Mouse (Mus musculus) heart, embryonic 11.5 days (tissue): ENCODE data around the gene Epn2. TPM values are rescaled to one million over a fixed set of nuclear protein-coding genes. Genes with fewer than 3 reads are reported as not detected.

Source experiments
- ATAC-seq: fragments of 200-750 bp; cut with Nextera tagmentation; replicated peaks from 2 replicates; pipeline ENCODE4 v1.8.0; 2017; ENCODE audit warnings: moderate library complexity; ENCODE audit not compliant: insufficient number of reproducible peaks, low FRiP score, low TSS enrichment
- H3K27ac ChIP-seq: fragments of 300-500 bp; sonication (generic); 2 replicates; pipeline ENCODE4 v1.5.1; 2014; ENCODE audit warnings: mild to moderate bottlenecking, low read depth, low read length
- H3K27me3 ChIP-seq: fragments of 300-500 bp; sonication (generic); 2 replicates; pipeline ENCODE4 v1.6.1; 2014; ENCODE audit warnings: mild to moderate bottlenecking, low read length, mixed read lengths; ENCODE audit not compliant: control insufficient read depth, insufficient read depth
- H3K36me3 ChIP-seq: fragments of 300-500 bp; sonication (generic); 2 replicates; pipeline ENCODE4 v1.6.1; 2014; ENCODE audit warnings: mild to moderate bottlenecking, low read length, moderate library complexity, mixed read lengths; ENCODE audit not compliant: control insufficient read depth, insufficient read depth
- H3K4me1 ChIP-seq: fragments of 300-500 bp; sonication (generic); 2 replicates; pipeline ENCODE4 v1.6.1; 2014; ENCODE audit warnings: low read length; ENCODE audit not compliant: control insufficient read depth, insufficient read depth
- H3K4me2 ChIP-seq: fragments of 300-500 bp; sonication (generic); 2 replicates; pipeline ENCODE4 v1.6.1; 2014; ENCODE audit warnings: mild to moderate bottlenecking, moderate library complexity
- H3K4me3 ChIP-seq: fragments of 300-500 bp; sonication (generic); 2 replicates; pipeline ENCODE4 v1.5.1; 2014; ENCODE audit warnings: low read depth, low read length
- H3K9ac ChIP-seq: fragments of 300-500 bp; sonication (generic); 2 replicates; pipeline ENCODE4 v1.6.1; 2014; ENCODE audit warnings: mild to moderate bottlenecking, low read depth, low read length, moderate library complexity
- H3K9me3 ChIP-seq: fragments of 300-500 bp; sonication (generic); replicated peaks from 2 replicates; pipeline ENCODE4 v1.6.1; 2016; ENCODE audit warnings: low read length; ENCODE audit not compliant: control insufficient read depth
- WGBS: fragments of 180-500 bp; shearing (Covaris S2); extraction: QIAGEN DNeasy Blood & Tissue Kit; methylation state at CpG from one replicate; pipeline ENCODE4 v1.1.7; 2014; ENCODE audit not compliant: insufficient replicate concordance; 5-methylcytosine and 5-hydroxymethylcytosine counted together
- polyA plus RNA-seq: library from polyadenylated mRNA; unstranded; fragments of >200 nt; fragmentation: Nextera tagmentation; extraction: Ambion mirVana; gene quantifications from 2 replicates; pipeline ENCODE4 v1.2.1, GENCODE M21; 2014

The Epn2 gene
- polyA plus RNA-seq, 1 experiment from 2014 or later = 23.3 TPM

DNA sequence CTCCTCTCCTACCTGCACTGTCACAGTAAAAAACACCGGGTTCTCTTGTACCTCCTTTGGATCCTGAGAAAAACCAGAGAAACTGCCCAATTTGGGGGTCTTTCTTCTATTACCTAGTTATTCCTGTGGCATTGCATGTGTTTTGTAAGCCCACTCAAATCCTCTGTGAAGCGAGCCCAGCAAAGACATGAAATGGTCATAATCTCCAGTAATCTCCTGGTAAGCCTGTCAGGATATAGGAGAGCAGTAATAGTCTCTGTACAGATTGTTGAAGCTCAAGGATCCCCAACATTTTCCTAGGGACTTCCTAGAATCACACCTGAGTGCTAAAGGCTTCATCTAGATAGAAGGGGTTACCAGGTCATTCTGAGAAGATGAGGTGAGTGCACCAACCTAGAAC, 38.4 kb downstream of the Epn2 start:
- no peaks in the 10 kb centered on the region for H3K27me3 ChIP-seq
- WGBS = 84% methylated on average over 2 of the region's 2 CpGs

DNA sequence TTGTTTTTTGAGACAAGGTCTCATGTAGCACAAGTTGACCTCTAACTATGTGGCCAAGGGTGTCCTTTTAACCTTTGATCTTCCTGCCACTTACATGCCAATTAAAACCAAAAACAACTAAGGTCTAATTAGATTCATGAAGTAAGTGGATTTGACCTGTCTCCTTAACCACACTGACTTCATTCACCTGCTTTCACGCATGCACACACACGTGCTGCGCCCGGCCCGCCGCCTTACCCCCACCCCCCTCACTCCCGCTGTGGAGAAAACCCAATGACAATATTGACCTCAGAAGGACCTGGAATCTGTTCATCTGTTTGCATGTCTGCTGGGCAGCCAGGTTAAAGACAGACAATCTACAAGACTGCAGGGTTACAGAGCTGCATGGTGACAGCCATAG, 38.8 kb downstream of the Epn2 start:
- Histone ChIP-seq H3K9me3 (no peaks in the 10 kb centered on the region), H3K27ac (no peak overlapping the region), H3K4me3 (no peak overlapping the region), H3K9ac (no peak overlapping the region), H3K4me2 (no peak overlapping the region), H3K4me1 (peaks cover 11% of the 10 kb centered on the region; the same call in 1 of the 2 replicates), H3K36me3 (peaks cover 4% of the 10 kb centered on the region; the same call in 1 of the 2 replicates), H3K27me3 (no peaks in the 10 kb centered on the region)
- 86% methylated on average over 7 of the region's 7 CpGs for WGBS
- ATAC-seq = no peak

More for the DNA sequence above, 38.4 kb downstream of the Epn2 start:
- no peak overlapping the region for H3K9ac ChIP-seq
- peaks cover 4% of the 10 kb centered on the region; the same call in 1 of the 2 replicates for H3K36me3 ChIP-seq
- H3K9me3 ChIP-seq = no peaks in the 10 kb centered on the region
- no peak overlapping the region for H3K4me3 ChIP-seq
- no peak overlapping the region for H3K27ac ChIP-seq
- H3K4me1 ChIP-seq = peaks cover 11% of the 10 kb centered on the region; the same call in 1 of the 2 replicates
- H3K4me2 ChIP-seq = no peak overlapping the region
- no peak for ATAC-seq

DNA sequence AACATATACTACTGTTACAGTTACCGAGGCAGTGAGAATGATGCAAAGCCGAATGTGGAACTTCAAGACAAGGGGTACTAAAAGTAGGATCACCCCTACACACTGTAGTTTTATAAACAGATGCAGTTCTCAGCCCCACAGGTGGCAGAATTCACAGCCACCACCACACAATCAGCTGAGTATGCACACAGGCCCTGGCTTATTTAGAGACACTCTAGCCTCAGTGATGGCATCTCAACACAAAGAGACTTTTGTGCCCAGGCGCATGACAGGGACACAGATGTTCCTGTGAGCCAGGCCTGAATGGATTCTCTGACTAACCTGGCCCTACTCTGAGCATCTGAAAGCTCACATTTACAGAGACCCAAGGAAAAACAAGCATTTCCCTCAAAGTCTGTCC, 42.1 kb downstream of the Epn2 start:
- Histone ChIP-seq H3K36me3 (peaks cover 4% of the 10 kb centered on the region; the same call in 1 of the 2 replicates), H3K4me1 (peaks cover 8% of the 10 kb centered on the region; the same call in 1 of the 2 replicates), H3K4me3 (no peak overlapping the region), H3K9me3 (no peaks in the 10 kb centered on the region), H3K9ac (no peak overlapping the region), H3K27ac (no peak overlapping the region), H3K4me2 (no peak overlapping the region), H3K27me3 (no peaks in the 10 kb centered on the region)
- no peak for ATAC-seq
- 73% methylated on average over 3 of the region's 3 CpGs for WGBS

DNA sequence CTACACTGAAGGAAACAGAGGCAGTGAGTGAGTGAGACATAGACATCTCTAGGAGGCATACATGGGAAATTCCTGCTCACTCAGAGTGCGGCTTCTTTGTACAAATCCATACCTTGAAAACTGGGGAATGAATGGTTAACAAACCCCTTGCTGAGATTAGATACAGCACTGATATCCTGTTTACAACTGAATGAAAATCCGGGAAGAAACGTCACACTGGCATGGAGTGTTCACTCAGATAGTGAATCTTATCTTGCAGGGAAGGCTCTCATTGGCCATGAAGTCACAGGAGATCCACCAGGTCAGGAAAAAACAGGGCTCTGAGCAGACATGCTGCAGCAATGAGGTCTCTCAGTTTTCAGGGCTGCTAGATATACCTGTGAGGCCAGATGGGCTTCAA, 42.5 kb downstream of the Epn2 start:
- Histone ChIP-seq H3K36me3 (peaks cover 4% of the 10 kb centered on the region; the same call in 1 of the 2 replicates), H3K9ac (no peak overlapping the region), H3K27me3 (no peaks in the 10 kb centered on the region), H3K4me2 (no peak overlapping the region), H3K4me1 (peaks cover 8% of the 10 kb centered on the region; the same call in 1 of the 2 replicates), H3K4me3 (no peak overlapping the region), H3K27ac (no peak overlapping the region), H3K9me3 (no peaks in the 10 kb centered on the region)
- WGBS = 40% methylated on average over 3 of the region's 3 CpGs
- no peak for ATAC-seq

DNA sequence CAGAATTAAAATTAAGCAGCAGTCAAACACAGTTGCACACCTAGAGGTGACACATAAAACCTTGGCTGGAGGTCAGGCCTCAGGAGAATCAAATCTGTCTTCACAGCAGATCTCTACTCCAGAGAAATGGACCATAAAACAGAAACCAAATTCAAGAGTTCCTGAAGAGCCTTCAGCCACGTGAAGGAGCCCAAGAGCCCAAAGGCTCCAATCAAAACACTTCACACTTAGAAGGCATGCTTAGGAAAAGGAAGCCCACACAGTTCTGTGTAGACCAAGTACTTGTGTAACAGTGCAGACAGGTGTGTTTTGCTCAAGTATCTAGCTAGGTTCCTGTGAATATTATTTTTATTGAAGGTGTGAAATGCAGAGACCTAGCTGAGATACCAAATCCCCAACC, 44.0 kb downstream of the Epn2 start:
- 67% methylated on average over 1 of the region's 1 CpGs for WGBS
- H3K27ac ChIP-seq = no peak overlapping the region
- H3K36me3 ChIP-seq = peaks cover 4% of the 10 kb centered on the region; the same call in 1 of the 2 replicates
- no peak for ATAC-seq
- no peaks in the 10 kb centered on the region for H3K27me3 ChIP-seq
- H3K9ac ChIP-seq = no peak overlapping the region
- H3K4me3 ChIP-seq = no peak overlapping the region
- H3K9me3 ChIP-seq = no peaks in the 10 kb centered on the region
- H3K4me1 ChIP-seq = 0 out of 2 replicates have a peak, but pooled peaks cover 6% of the 10 kb centered on the region
- no peak overlapping the region for H3K4me2 ChIP-seq

DNA sequence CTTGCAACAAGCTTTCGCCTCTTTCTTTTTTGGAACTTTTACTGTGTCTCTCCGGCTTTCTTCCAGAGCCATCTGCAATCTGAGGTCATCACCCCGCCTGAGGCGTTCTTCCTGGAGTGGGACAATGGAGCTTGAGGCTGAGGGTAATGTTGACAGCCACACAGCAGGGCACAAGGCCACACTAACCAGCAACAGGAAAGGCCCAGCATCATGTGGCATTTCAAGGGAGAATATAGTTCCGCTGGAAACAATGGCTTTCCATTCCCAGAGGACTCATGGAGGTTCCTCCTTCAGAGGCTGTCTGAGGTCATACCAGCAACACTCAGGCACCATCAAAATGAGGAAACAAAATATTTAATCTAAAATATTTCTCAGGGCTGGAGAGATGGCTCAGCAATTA, 45.9 kb downstream of the Epn2 start:
- Histone ChIP-seq H3K4me1 (0 out of 2 replicates have a peak, but pooled peaks cover 6% of the 10 kb centered on the region), H3K4me3 (no peak overlapping the region), H3K27me3 (no peaks in the 10 kb centered on the region), H3K9ac (no peak overlapping the region), H3K4me2 (no peak overlapping the region), H3K27ac (no peak overlapping the region), H3K9me3 (no peaks in the 10 kb centered on the region), H3K36me3 (no peaks in the 10 kb centered on the region; the same call in 1 of the 2 replicates)
- no peak for ATAC-seq
- WGBS = 65% methylated on average over 5 of the region's 5 CpGs

DNA sequence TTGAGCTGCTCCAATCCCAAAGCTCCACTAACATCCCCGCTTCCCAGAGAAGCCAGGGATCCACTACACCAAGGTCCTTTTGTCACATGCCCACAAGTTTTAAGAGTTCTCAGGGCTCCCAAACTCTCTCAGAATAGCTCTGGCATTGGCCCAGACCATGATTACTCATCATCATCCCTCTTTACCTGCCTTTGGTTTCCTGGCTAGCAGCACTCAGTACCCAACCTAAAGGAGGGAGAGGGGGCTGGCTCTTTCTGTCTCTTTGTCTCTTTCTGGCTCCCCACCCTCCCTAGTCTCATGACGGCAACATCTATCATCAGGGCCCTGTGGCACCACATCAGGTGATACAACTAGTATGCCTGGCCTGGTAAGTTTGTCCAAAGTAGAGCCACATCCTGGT, 46.7 kb downstream of the Epn2 start:
- H3K9me3 ChIP-seq = no peaks in the 10 kb centered on the region
- 0 out of 2 replicates have a peak, but pooled peaks cover 6% of the 10 kb centered on the region for H3K4me1 ChIP-seq
- WGBS = 84% methylated on average over 2 of the region's 2 CpGs
- no peaks in the 10 kb centered on the region; the same call in 1 of the 2 replicates for H3K36me3 ChIP-seq
- H3K27me3 ChIP-seq = no peaks in the 10 kb centered on the region
- no peak overlapping the region for H3K27ac ChIP-seq
- no peak for ATAC-seq
- no peak overlapping the region for H3K4me3 ChIP-seq
- no peak overlapping the region for H3K4me2 ChIP-seq
- H3K9ac ChIP-seq = no peak overlapping the region

DNA sequence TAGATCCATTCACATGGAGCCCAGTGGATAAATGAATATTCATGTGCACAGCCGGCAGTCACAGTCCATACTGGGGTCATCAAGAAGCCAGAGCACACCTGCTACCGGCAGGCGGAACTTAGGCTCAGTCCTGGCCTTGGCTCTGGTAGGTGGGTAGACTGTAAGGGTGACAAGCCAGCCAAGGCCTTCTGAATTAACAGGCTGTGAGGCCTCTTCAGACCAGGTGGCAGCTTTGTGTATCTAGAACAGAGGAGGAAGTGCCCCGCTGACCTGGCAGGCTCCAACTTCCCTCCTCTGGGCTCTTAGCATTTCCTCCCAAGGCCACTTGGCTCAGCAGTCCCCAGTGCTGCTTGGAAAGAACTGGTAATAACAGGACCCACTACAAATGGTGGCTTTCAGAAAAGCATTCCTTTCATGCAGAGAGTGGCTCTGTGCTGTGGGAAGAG, 50.2 kb downstream of the Epn2 start:
- no peaks in the 10 kb centered on the region for H3K27me3 ChIP-seq
- no peak overlapping the region for H3K4me3 ChIP-seq
- H3K27ac ChIP-seq = no peak overlapping the region
- H3K9me3 ChIP-seq = no peaks in the 10 kb centered on the region
- no peak for ATAC-seq
- H3K4me2 ChIP-seq = no peak overlapping the region
- no peaks in the 10 kb centered on the region for H3K4me1 ChIP-seq
- H3K9ac ChIP-seq = no peak overlapping the region
- H3K36me3 ChIP-seq = no peaks in the 10 kb centered on the region; the same call in 1 of the 2 replicates
- 56% methylated on average over 4 of the region's 4 CpGs for WGBS

DNA sequence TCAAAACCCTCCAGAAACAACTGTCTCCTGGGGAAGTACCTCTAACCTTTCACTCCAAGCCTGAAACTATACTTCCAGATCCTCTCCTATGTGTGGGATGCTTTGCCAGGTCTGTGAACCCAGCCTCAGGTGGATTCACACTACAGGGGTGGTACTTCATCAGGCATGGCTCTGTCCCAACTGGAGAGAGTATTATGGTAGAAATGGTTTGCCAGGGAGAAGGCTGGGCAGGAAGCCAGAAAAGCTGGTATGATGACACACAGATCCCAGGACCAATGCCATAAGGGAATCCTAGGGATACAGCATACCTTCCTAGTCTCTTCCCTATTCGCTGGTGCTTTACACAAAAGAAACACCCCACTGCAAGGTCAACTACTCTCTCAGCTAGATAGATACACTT, 52.6 kb downstream of the Epn2 start:
- WGBS = 73% methylated on average over 1 of the region's 1 CpGs
- no peak overlapping the region for H3K27ac ChIP-seq
- no peak overlapping the region for H3K4me2 ChIP-seq
- no peak overlapping the region for H3K9ac ChIP-seq
- H3K4me1 ChIP-seq = no peaks in the 10 kb centered on the region
- H3K9me3 ChIP-seq = no peaks in the 10 kb centered on the region
- no peak for ATAC-seq
- H3K27me3 ChIP-seq = no peaks in the 10 kb centered on the region
- H3K36me3 ChIP-seq = no peaks in the 10 kb centered on the region; the same call in 1 of the 2 replicates
- H3K4me3 ChIP-seq = no peak overlapping the region
